Mouse (Mus musculus): ENCODE data around the gene Ptprm. TPM values are rescaled to one million over a fixed set of nuclear protein-coding genes. Genes with fewer than 3 reads are reported as not detected.

Ptprm gene
- polyA plus RNA-seq, 2 experiments, result 15.8 to 21.8 TPM

- H3K4me3 ChIP-seq (replicated peaks; ENCODE audit: low read length), result no peak overlapping the region
- 93% methylated on average over 4 of the region's 4 CpGs for WGBS
- TF ChIP-seq POLR2A (IDR thresholded peaks at IDR 0.05; ENCODE audit: borderline replicate concordance, extremely low read depth, insufficient read depth, insufficient read length), result no peak
- DNase-seq (ENCODE audit: low spot score) (no peak), ATAC-seq (ENCODE audit: low FRiP score, low read depth) (no peak)
- peaks cover 6% of the 10 kb centered on the region; the same call in 1 of the 2 replicates for H3K4me1 ChIP-seq (ENCODE audit: control insufficient read depth, insufficient read depth, low read length)
- H3K27ac ChIP-seq (replicated peaks; ENCODE audit: low read depth, low read length), result no peak overlapping the region
- no peaks in the 10 kb centered on the region for H3K36me3 ChIP-seq (ENCODE audit: control insufficient read depth, insufficient read depth, low read length)
- H3K9ac ChIP-seq (ENCODE audit: low read depth, low read length, severe bottlenecking), result no peak overlapping the region
- H3K27me3 ChIP-seq (ENCODE audit: control insufficient read depth, insufficient read depth, low read length), result no peaks in the 10 kb centered on the region
- H3K9me3 ChIP-seq (ENCODE audit: control insufficient read depth, low read length), result no peaks in the 10 kb centered on the region
- H3K4me2 ChIP-seq (replicated peaks; ENCODE audit: low read depth, low read length, severe bottlenecking), result no peak overlapping the region
Measured at GRCm38 (mm10) chr17:67206984-67207383, 147.3 kb downstream of the Ptprm start.

GRCm38 (mm10) chr17:67201151-67201550, 153.1 kb downstream of the Ptprm start:
- DNase-seq (ENCODE audit: low spot score), result no peak
- TF ChIP-seq POLR2A (IDR thresholded peaks at IDR 0.05; ENCODE audit: borderline replicate concordance, extremely low read depth, insufficient read depth, insufficient read length), result no peak
- Histone ChIP-seq H3K4me3 (replicated peaks; ENCODE audit: low read length) (no peak overlapping the region), H3K4me1 (ENCODE audit: control insufficient read depth, insufficient read depth, low read length) (no peaks in the 10 kb centered on the region), H3K9me3 (ENCODE audit: control insufficient read depth, low read length) (no peaks in the 10 kb centered on the region), H3K9ac (ENCODE audit: low read depth, low read length, severe bottlenecking) (no peak overlapping the region), H3K4me2 (replicated peaks; ENCODE audit: low read depth, low read length, severe bottlenecking) (no peak overlapping the region), H3K27me3 (ENCODE audit: control insufficient read depth, insufficient read depth, low read length) (no peaks in the 10 kb centered on the region), H3K27ac (replicated peaks; ENCODE audit: low read depth, low read length) (no peak overlapping the region), H3K36me3 (ENCODE audit: control insufficient read depth, insufficient read depth, low read length) (no peaks in the 10 kb centered on the region)
- ATAC-seq (ENCODE audit: low FRiP score, low read depth), result no peak
- 41% methylated on average over 7 of the region's 7 CpGs for WGBS

DNA sequence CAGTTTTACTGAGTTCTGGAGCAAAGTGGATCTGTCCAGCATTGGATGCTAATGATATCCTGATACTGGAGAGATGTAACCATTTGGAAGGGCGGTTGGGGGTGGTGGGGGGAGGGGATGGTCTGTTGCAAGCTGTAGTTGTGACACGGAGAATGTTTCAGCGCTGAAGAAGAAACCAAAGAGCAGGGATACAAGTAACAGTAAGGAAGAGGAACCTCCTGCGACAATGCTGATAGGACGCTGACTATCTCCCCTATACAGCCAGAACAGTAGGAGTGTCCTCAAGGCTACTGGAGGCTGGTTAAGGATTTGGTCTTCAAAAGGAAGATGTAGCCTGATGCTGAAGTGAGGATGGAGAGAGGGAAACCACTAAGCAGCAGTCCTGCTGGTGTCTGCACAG, 160.5 kb downstream of the Ptprm start:
- H3K9ac ChIP-seq (ENCODE audit: low read depth, low read length, severe bottlenecking), result no peak overlapping the region
- H3K27ac ChIP-seq (replicated peaks; ENCODE audit: low read depth, low read length), result no peak overlapping the region
- no peak for TF ChIP-seq POLR2A (IDR thresholded peaks at IDR 0.05; ENCODE audit: borderline replicate concordance, extremely low read depth, insufficient read depth, insufficient read length)
- no peaks in the 10 kb centered on the region for H3K4me1 ChIP-seq (ENCODE audit: control insufficient read depth, insufficient read depth, low read length)
- H3K36me3 ChIP-seq (ENCODE audit: control insufficient read depth, insufficient read depth, low read length), result no peaks in the 10 kb centered on the region
- no peak overlapping the region for H3K4me2 ChIP-seq (replicated peaks; ENCODE audit: low read depth, low read length, severe bottlenecking)
- DNase-seq (ENCODE audit: low spot score) (no peak), ATAC-seq (ENCODE audit: low FRiP score, low read depth) (no peak)
- H3K4me3 ChIP-seq (replicated peaks; ENCODE audit: low read length), result no peak overlapping the region
- no peaks in the 10 kb centered on the region for H3K9me3 ChIP-seq (ENCODE audit: control insufficient read depth, low read length)
- 67% methylated on average over 5 of the region's 5 CpGs for WGBS
- H3K27me3 ChIP-seq (ENCODE audit: control insufficient read depth, insufficient read depth, low read length), result no peaks in the 10 kb centered on the region

DNA sequence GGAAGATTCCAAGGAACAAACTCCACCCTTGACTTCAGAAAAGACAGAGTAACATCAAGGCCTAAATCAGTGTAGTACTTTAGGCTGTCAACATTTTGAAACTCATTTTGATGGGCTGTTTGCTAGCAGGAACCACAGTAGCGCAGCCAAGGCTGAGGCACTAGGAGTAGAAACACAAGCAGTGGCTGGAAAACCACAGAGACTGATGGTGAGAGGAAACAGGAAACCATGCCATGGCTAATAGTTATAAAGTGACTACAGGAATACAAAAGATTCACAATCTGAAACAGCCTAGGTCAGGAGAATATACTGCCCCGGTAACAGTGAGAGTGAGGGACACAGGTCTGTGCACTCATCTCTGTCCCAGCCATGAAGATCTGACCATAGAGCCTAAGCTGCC, 165.7 kb downstream of the Ptprm start:
- Histone ChIP-seq H3K36me3 (ENCODE audit: control insufficient read depth, insufficient read depth, low read length) (no peaks in the 10 kb centered on the region), H3K4me1 (ENCODE audit: control insufficient read depth, insufficient read depth, low read length) (0 out of 2 replicates have a peak, but pooled peaks cover 3% of the 10 kb centered on the region), H3K27me3 (ENCODE audit: control insufficient read depth, insufficient read depth, low read length) (no peaks in the 10 kb centered on the region), H3K9me3 (ENCODE audit: control insufficient read depth, low read length) (no peaks in the 10 kb centered on the region), H3K4me3 (replicated peaks; ENCODE audit: low read length) (no peak overlapping the region), H3K9ac (ENCODE audit: low read depth, low read length, severe bottlenecking) (no peak overlapping the region), H3K27ac (replicated peaks; ENCODE audit: low read depth, low read length) (no peak overlapping the region), H3K4me2 (replicated peaks; ENCODE audit: low read depth, low read length, severe bottlenecking) (no peak overlapping the region)
- DNase-seq (ENCODE audit: low spot score), result no peak
- WGBS, result 90% methylated on average over 2 of the region's 2 CpGs
- no peak for TF ChIP-seq POLR2A (IDR thresholded peaks at IDR 0.05; ENCODE audit: borderline replicate concordance, extremely low read depth, insufficient read depth, insufficient read length)
- ATAC-seq (ENCODE audit: low FRiP score, low read depth), result no peak

- H3K27me3 ChIP-seq (ENCODE audit: control insufficient read depth, insufficient read depth, low read length), result no peaks in the 10 kb centered on the region
- H3K4me2 ChIP-seq (replicated peaks; ENCODE audit: low read depth, low read length, severe bottlenecking), result no peak overlapping the region
- 0 out of 2 replicates have a peak, but pooled peaks cover 3% of the 10 kb centered on the region for H3K4me1 ChIP-seq (ENCODE audit: control insufficient read depth, insufficient read depth, low read length)
- H3K36me3 ChIP-seq (ENCODE audit: control insufficient read depth, insufficient read depth, low read length), result no peaks in the 10 kb centered on the region
- WGBS, result 68% methylated on average over 6 of the region's 6 CpGs
- H3K4me3 ChIP-seq (replicated peaks; ENCODE audit: low read length), result no peak overlapping the region
- H3K9ac ChIP-seq (ENCODE audit: low read depth, low read length, severe bottlenecking), result no peak overlapping the region
- H3K27ac ChIP-seq (replicated peaks; ENCODE audit: low read depth, low read length), result no peak overlapping the region
- ATAC-seq (ENCODE audit: low FRiP score, low read depth) (no peak), DNase-seq (ENCODE audit: low spot score) (no peak)
- TF ChIP-seq POLR2A (IDR thresholded peaks at IDR 0.05; ENCODE audit: borderline replicate concordance, extremely low read depth, insufficient read depth, insufficient read length), result no peak
- H3K9me3 ChIP-seq (ENCODE audit: control insufficient read depth, low read length), result no peaks in the 10 kb centered on the region
Measured at GRCm38 (mm10) chr17:67186879-67187278, 167.4 kb downstream of the Ptprm start.

DNA sequence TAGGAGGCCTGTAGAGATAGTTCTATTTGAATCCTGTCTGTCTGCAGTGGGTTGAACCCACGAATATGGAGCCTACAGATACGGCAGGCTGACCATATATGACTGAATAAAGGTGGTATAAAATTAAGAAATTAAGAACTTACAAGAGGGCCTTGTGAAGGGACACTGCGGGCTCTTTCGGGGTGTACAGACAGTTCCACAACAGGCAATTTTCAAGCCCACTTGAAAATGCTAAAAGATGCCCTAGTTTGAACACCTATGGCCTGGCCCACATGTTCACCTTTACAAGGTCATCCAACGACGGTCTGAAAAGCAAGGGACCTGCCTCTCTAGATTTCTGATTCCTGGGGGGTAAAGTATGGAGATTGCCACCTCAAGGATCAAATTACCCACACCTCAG, 168.3 kb downstream of the Ptprm start:
- no peak for DNase-seq (ENCODE audit: low spot score)
- Histone ChIP-seq H3K27ac (replicated peaks; ENCODE audit: low read depth, low read length) (no peak overlapping the region), H3K4me1 (ENCODE audit: control insufficient read depth, insufficient read depth, low read length) (0 out of 2 replicates have a peak, but pooled peaks cover 3% of the 10 kb centered on the region), H3K9me3 (ENCODE audit: control insufficient read depth, low read length) (no peaks in the 10 kb centered on the region), H3K36me3 (ENCODE audit: control insufficient read depth, insufficient read depth, low read length) (no peaks in the 10 kb centered on the region), H3K9ac (ENCODE audit: low read depth, low read length, severe bottlenecking) (no peak overlapping the region), H3K27me3 (ENCODE audit: control insufficient read depth, insufficient read depth, low read length) (no peaks in the 10 kb centered on the region), H3K4me3 (replicated peaks; ENCODE audit: low read length) (no peak overlapping the region), H3K4me2 (replicated peaks; ENCODE audit: low read depth, low read length, severe bottlenecking) (no peak overlapping the region)
- no peak for TF ChIP-seq POLR2A (IDR thresholded peaks at IDR 0.05; ENCODE audit: borderline replicate concordance, extremely low read depth, insufficient read depth, insufficient read length)
- 84% methylated on average over 6 of the region's 6 CpGs for WGBS
- ATAC-seq (ENCODE audit: low FRiP score, low read depth), result no peak

Data from limb, embryonic 14.5 days (tissue).